Mouse (Mus musculus) gastrocnemius, adult 18-20 months (tissue): Measurements from ENCODE around the gene Gm10260. TPM values are rescaled to one million over a fixed set of nuclear protein-coding genes. Genes with fewer than 3 reads are reported as not detected.

ENCODE experiments used
- DNase-seq: peaks from one replicate; pipeline ENCODE4 v3.0.0; 2021; ENCODE audit warnings: low spot score
- total RNA-seq, 2 experiments: library from RNA; stranded (reverse); gene quantifications; 2 replicates each; pipeline ENCODE4 v1.2.3; 2021

The Gm10260 gene
- total RNA-seq, 2 experiments from 2014 or later, result 110 to 122 TPM

GRCm38 (mm10) chr13:97768803-97769202 is 8.4 kb upstream of the Gm10260 start:
- no peak for DNase-seq

GRCm38 (mm10) chr13:97768046-97768682 is 7.7 kb upstream of the Gm10260 start:
- no peak for DNase-seq

- DNase-seq, result no peak
Measured at GRCm38 (mm10) chr13:97766600-97766999, 6.2 kb upstream of the Gm10260 start.

- DNase-seq, result no peak
Measured at GRCm38 (mm10) chr13:97765913-97766312, 5.5 kb upstream of the Gm10260 start.

- DNase-seq, result no peak
Measured at GRCm38 (mm10) chr13:97764067-97764466, 3.6 kb upstream of the Gm10260 start.

GRCm38 (mm10) chr13:97763436-97763835 is 3.0 kb upstream of the Gm10260 start:
- DNase-seq, result no peak

GRCm38 (mm10) chr13:97762121-97762520 is 1.7 kb upstream of the Gm10260 start:
- DNase-seq, result no peak

GRCm38 (mm10) chr13:97757033-97757432 is 3.4 kb downstream of the Gm10260 start:
- peak; percentile 27 for DNase-seq

- no peak for DNase-seq
Measured at GRCm38 (mm10) chr13:97756091-97756490, 4.3 kb downstream of the Gm10260 start.

GRCm38 (mm10) chr13:97750851-97751381 is 9.5 kb downstream of the Gm10260 start:
- no peak for DNase-seq

- no peak for DNase-seq
Measured at GRCm38 (mm10) chr13:97747037-97747860, 13.2 kb downstream of the Gm10260 start.

- no peak for DNase-seq
Measured at GRCm38 (mm10) chr13:97744669-97745068, 15.8 kb downstream of the Gm10260 start.

- DNase-seq, result no peak
Measured at GRCm38 (mm10) chr13:97744036-97744435, 16.4 kb downstream of the Gm10260 start.

GRCm38 (mm10) chr13:97743229-97743988 is 17.0 kb downstream of the Gm10260 start:
- DNase-seq, result no peak

- no peak for DNase-seq
Measured at GRCm38 (mm10) chr13:97735931-97736330, 24.5 kb downstream of the Gm10260 start.

- no peak for DNase-seq
Measured at GRCm38 (mm10) chr13:97734760-97735159, 25.7 kb downstream of the Gm10260 start.

- DNase-seq, result no peak
Measured at GRCm38 (mm10) chr13:97725160-97725825, 35.1 kb downstream of the Gm10260 start.

GRCm38 (mm10) chr13:97724551-97724950 is 35.9 kb downstream of the Gm10260 start:
- DNase-seq, result no peak

GRCm38 (mm10) chr13:97712506-97713275 is 47.7 kb downstream of the Gm10260 start:
- DNase-seq, result no peak

GRCm38 (mm10) chr13:97711510-97711909 is 48.9 kb downstream of the Gm10260 start:
- no peak for DNase-seq
